Mouse (Mus musculus) myocyte (in vitro differentiated cells): Measurements from ENCODE around the gene N4bp2l2. TPM values are rescaled to one million over a fixed set of nuclear protein-coding genes. Genes with fewer than 3 reads are reported as not detected.
"Not testable (repeated sequence)": the region's sequence is repeated elsewhere in the genome, so short reads cannot be mapped to it uniquely, and the experiment has no call there.

ENCODE experiments used
- H3K27me3 ChIP-seq: one replicate; pipeline ENCODE4 v1.6.1; 2011; ENCODE audit not compliant: control insufficient read depth, insufficient read depth, insufficient read length
- H3K36me3 ChIP-seq: one replicate; pipeline ENCODE4 v1.6.1; 2011; ENCODE audit not compliant: control insufficient read depth, insufficient read depth
- H3K4me2 ChIP-seq: one replicate; pipeline ENCODE4 v1.6.1; 2011; ENCODE audit warnings: low read depth, control low read depth
- H3K4me3 ChIP-seq: one replicate; pipeline ENCODE4 v1.5.1; 2011; ENCODE audit warnings: mild to moderate bottlenecking, control low read depth, moderate library complexity
- H3K79me2 ChIP-seq: one replicate; pipeline ENCODE4 v1.6.1; 2011; ENCODE audit not compliant: control insufficient read depth, insufficient read depth
- H3ac ChIP-seq: one replicate; pipeline ENCODE4 v1.6.1; 2011; ENCODE audit not compliant: control insufficient read depth, insufficient read length
- CEBPB ChIP-seq: IDR thresholded peaks from 2 replicates; pipeline ENCODE4 v1.6.1; 2011; ENCODE audit warnings: mild to moderate bottlenecking, moderate library complexity; ENCODE audit not compliant: poor library complexity, insufficient read depth, severe bottlenecking
- E2F4 ChIP-seq: IDR thresholded peaks from one replicate; pipeline ENCODE4 v1.6.1; 2011; ENCODE audit warnings: mild to moderate bottlenecking, control low read depth, moderate library complexity; ENCODE audit not compliant: insufficient read depth
- MAX ChIP-seq: IDR thresholded peaks from one replicate; pipeline ENCODE4 v1.6.1; 2011; ENCODE audit warnings: low read depth, mild to moderate bottlenecking, control low read depth
- MYOD1 ChIP-seq, 3 experiments: IDR thresholded peaks; one replicate each; pipeline ENCODE4 v1.6.1; 2011; ENCODE audit warnings: control low read depth in 2 of 3, low read depth in 2 of 3, mild to moderate bottlenecking in 2 of 3, moderate library complexity in 1 of 3; ENCODE audit not compliant: insufficient read length in 2 of 3, control insufficient read depth in 1 of 3
- MYOG ChIP-seq, 3 experiments: IDR thresholded peaks; one replicate each; pipeline ENCODE4 v1.6.1; 2011; ENCODE audit warnings: control low read depth in 2 of 3, low read depth in 2 of 3, mild to moderate bottlenecking in 2 of 3; ENCODE audit not compliant: insufficient read length in 2 of 3, control insufficient read depth in 1 of 3, insufficient read depth in 1 of 3
- POLR2A ChIP-seq: IDR thresholded peaks from one replicate; pipeline ENCODE4 v1.6.1; 2011; ENCODE audit warnings: low read depth, mild to moderate bottlenecking, control low read depth, moderate library complexity; ENCODE audit not compliant: insufficient read length
- POLR2AphosphoS2 ChIP-seq: IDR thresholded peaks from one replicate; pipeline ENCODE4 v1.6.1; 2011; ENCODE audit warnings: low read depth, control low read depth; ENCODE audit not compliant: insufficient read length
- REST ChIP-seq: IDR thresholded peaks from one replicate; pipeline ENCODE4 v1.6.1; 2011; ENCODE audit warnings: mild to moderate bottlenecking, control low read depth, moderate library complexity; ENCODE audit not compliant: insufficient read depth, insufficient read length
- SRF ChIP-seq: IDR thresholded peaks from one replicate; pipeline ENCODE4 v1.6.1; 2011; ENCODE audit warnings: low read depth; ENCODE audit not compliant: control insufficient read depth, insufficient read length
- TCF12 ChIP-seq: IDR thresholded peaks from one replicate; pipeline ENCODE4 v1.6.1; 2011; ENCODE audit warnings: mild to moderate bottlenecking, control low read depth; ENCODE audit not compliant: poor library complexity, insufficient read depth, severe bottlenecking
- TCF3 ChIP-seq: IDR thresholded peaks from one replicate; pipeline ENCODE4 v1.6.1; 2011; ENCODE audit warnings: low read depth, control low read depth; ENCODE audit not compliant: insufficient read length
- USF1 ChIP-seq: IDR thresholded peaks from one replicate; pipeline ENCODE4 v1.6.1; 2011; ENCODE audit warnings: low read depth, mild to moderate bottlenecking, control low read depth, moderate library complexity
- polyA plus RNA-seq: library from polyadenylated mRNA; unstranded; fragments of >200 nt; fragmentation: generic; extraction: Trizol; gene quantifications from one replicate; pipeline ENCODE4 v1.2.1, GENCODE M21; 2012; ENCODE audit warnings: missing spikeins

The N4bp2l2 gene
- polyA plus RNA-seq, 1 experiment, result 21.6 TPM

DNA sequence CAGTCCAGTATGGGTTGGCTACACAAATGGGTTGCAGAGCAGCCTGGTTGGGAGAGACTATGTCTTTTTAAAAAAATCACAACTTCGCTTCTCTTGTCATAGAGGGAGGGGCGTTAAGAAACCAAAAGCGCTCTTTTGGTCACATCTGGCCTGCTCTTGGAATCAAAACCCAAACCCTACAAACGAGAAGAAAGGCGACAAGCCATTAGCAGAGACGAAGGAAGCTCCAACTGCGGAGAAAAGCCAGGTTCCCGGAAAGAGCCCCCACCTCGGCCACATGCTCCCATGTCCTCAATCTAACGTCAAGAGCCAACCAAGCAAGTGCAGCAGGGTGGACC is 1.2 kb downstream of the N4bp2l2 start:
- H3K4me3 ChIP-seq, result peak overlapping the region; percentile 93
- H3K27me3 ChIP-seq, result no peaks in the 10 kb centered on the region
- H3ac ChIP-seq, result peak overlapping the region; percentile 74
- peaks cover 52% of the 10 kb centered on the region for H3K79me2 ChIP-seq
- peaks cover 22% of the 10 kb centered on the region for H3K36me3 ChIP-seq
- TF ChIP-seq MYOD1 (IDR thresholded peaks at IDR 0.05; ENCODE audit: control insufficient read depth in 1 of 3, insufficient read length in 2 of 3, low read depth in 2 of 3) (no peak), SRF (no peak), USF1 (no peak), MAX (no peak), E2F4 (no peak), CEBPB (no peak), REST (no peak), TCF3 (no peak), MYOG (IDR thresholded peaks at IDR 0.05; ENCODE audit: control insufficient read depth in 1 of 3, insufficient read depth in 1 of 3, insufficient read length in 2 of 3, low read depth in 2 of 3) (no peak), TCF12 (no peak), POLR2AphosphoS2 (no peak), POLR2A (no peak)
- peak overlapping the region; percentile 88 for H3K4me2 ChIP-seq

DNA sequence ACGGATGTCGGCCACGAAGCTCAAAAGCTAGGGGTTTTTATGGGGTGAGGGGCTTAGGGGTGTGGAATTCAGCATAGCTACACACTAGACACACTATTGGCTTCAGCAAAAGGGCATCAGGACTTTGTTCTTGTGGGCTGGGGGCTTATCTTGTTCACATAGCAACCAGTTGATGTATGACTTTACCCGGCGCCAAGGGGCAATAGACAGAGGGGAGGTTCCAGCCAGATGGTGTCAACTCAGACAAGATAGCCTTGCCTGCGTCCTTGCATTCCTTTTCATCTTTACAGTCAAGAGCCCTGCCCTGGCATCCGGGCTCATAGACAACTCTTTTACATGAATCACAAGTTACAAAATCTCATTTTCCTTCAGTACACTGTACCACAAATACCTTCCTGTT is 2.1 kb downstream of the N4bp2l2 start:
- H3K27me3 ChIP-seq, H3ac ChIP-seq: not testable (repeated sequence)
- H3K4me3 ChIP-seq, result peak overlapping the region; percentile 93
- peaks cover 23% of the 10 kb centered on the region for H3K36me3 ChIP-seq
- H3K4me2 ChIP-seq, result peak overlapping the region; percentile 88
- peaks cover 60% of the 10 kb centered on the region for H3K79me2 ChIP-seq

DNA sequence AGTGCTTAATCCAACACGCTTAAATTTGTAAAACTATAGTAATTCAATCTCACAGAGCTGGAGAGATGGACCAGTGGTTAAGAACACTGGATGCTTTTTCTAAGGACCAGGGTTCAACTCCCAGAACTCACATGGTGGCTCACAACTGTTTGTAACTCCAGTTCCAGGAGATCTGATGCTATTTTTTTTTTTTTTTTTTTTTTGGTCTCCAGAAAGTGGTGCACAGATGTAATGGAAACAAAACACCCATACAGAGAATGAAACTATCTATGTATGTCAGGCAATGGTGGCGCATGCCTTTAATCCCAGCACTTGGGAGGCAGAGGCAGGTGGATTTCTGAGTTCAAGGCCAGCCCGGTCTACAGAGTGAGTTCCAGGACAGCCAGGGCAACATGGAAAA is 5.7 kb downstream of the N4bp2l2 start:
- not testable (repeated sequence) for H3ac ChIP-seq, H3K27me3 ChIP-seq, H3K4me3 ChIP-seq, H3K4me2 ChIP-seq
- Histone ChIP-seq H3K36me3 (peaks cover 23% of the 10 kb centered on the region), H3K79me2 (peaks cover 97% of the 10 kb centered on the region)

DNA sequence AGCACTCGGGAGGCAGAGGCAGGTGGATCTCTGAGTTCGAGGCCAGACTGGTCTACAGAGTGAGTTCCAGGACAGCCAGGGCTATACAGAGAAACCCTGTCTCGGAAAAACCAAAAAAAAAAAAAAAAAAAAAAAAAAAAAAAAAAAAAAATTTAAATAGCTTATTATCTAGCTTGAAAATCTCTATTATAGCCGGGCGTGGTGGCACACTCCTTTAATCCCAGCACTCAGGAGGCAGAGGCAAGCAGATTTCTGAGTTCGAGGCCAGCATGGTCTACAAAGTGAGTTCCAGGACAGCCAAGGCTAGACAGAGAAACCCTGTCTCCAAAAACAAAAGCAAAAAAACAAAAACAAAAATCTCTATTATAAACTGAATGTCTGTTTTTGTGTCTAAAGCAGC is 6.6 kb downstream of the N4bp2l2 start:
- peaks cover 99% of the 10 kb centered on the region for H3K79me2 ChIP-seq
- not testable (repeated sequence) for H3K4me2 ChIP-seq, H3K4me3 ChIP-seq, H3ac ChIP-seq, H3K27me3 ChIP-seq
- H3K36me3 ChIP-seq, result peaks cover 23% of the 10 kb centered on the region

DNA sequence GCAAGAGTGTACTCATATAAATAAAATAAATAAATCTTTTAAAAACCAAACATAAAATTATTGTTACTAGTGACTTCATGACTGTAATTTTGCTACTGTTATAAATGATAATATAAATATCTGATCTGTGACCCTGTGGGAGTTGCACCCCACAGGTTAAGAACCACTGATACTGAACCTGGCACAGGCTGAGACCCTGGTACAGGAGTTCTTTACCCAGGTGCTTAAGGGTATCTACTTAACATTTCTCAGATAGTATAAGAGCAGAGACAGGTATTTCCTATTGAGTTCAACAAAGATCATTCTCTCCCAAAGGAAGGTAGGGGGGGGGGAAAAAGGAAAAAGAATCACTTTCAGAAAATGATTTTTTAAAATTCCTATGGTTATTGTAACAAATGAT is 11.4 kb downstream of the N4bp2l2 start:
- Histone ChIP-seq H3ac (no peak overlapping the region), H3K79me2 (peaks cover 97% of the 10 kb centered on the region), H3K4me3 (no peak overlapping the region), H3K27me3 (no peaks in the 10 kb centered on the region), H3K4me2 (no peak overlapping the region), H3K36me3 (peaks cover 20% of the 10 kb centered on the region)
- TF ChIP-seq MAX (no peak), TCF12 (no peak), POLR2A (no peak), REST (no peak), TCF3 (no peak), MYOG (IDR thresholded peaks at IDR 0.05; ENCODE audit: control insufficient read depth in 1 of 3, insufficient read depth in 1 of 3, insufficient read length in 2 of 3, low read depth in 2 of 3) (no peak), E2F4 (no peak), MYOD1 (IDR thresholded peaks at IDR 0.05; ENCODE audit: control insufficient read depth in 1 of 3, insufficient read length in 2 of 3, low read depth in 2 of 3) (no peak), POLR2AphosphoS2 (no peak), CEBPB (no peak)

DNA sequence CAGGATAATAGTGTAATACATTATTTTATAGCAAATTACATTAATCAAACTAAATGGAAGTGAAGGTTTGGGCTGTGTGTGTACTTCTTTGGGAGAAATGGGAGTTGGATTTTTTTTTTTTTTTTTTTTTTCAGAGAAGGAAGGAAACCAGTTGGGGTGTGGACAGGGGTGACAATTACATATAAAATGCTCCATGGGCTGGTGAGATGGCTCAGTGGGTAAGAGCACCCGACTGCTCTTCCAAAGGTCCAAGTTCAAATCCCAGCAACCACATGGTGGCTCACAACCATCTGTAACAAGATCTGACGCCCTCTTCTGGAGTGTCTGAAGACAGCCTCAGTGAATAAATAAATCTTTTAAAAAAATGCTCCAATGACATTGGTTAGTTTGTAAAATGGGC is 13.4 kb downstream of the N4bp2l2 start:
- no peak overlapping the region for H3K4me3 ChIP-seq
- no peak overlapping the region for H3K4me2 ChIP-seq
- H3ac ChIP-seq, result no peak overlapping the region
- TF ChIP-seq MAX, result no peak
- no peak for TF ChIP-seq TCF12
- no peak for TF ChIP-seq POLR2AphosphoS2
- no peak for TF ChIP-seq SRF
- no peaks in the 10 kb centered on the region for H3K27me3 ChIP-seq
- H3K79me2 ChIP-seq, result peaks cover 78% of the 10 kb centered on the region
- H3K36me3 ChIP-seq, result peaks cover 34% of the 10 kb centered on the region

DNA sequence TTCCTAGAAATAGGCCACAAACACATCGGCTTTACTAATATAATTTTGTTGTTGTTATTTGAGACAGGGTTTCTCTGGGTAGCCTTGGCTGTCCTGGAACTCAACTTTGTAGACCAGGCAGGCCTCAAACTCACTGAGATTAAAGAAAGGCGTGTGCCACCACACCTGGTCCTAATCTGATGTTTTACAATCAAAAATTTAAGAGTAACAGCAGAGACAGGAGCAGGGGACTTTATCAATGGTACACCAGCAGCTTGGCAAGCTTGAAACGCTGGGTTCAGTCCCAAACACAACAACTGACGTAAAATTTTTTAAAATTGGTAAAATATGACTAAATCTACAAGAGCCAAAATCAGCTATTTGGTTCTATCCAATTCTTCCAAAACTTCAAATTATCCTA is 21.1 kb downstream of the N4bp2l2 start:
- peaks cover 48% of the 10 kb centered on the region for H3K36me3 ChIP-seq
- H3ac ChIP-seq, result no peak overlapping the region
- TF ChIP-seq MYOD1 (IDR thresholded peaks at IDR 0.05; ENCODE audit: control insufficient read depth in 1 of 3, insufficient read length in 2 of 3, low read depth in 2 of 3) (no peak), TCF3 (no peak), E2F4 (no peak), TCF12 (no peak), MYOG (IDR thresholded peaks at IDR 0.05; ENCODE audit: control insufficient read depth in 1 of 3, insufficient read depth in 1 of 3, insufficient read length in 2 of 3, low read depth in 2 of 3) (no peak), USF1 (no peak), POLR2AphosphoS2 (no peak), REST (no peak), SRF (no peak), CEBPB (no peak), POLR2A (no peak), MAX (no peak)
- H3K79me2 ChIP-seq, result peaks cover 8% of the 10 kb centered on the region
- no peak overlapping the region for H3K4me2 ChIP-seq
- no peaks in the 10 kb centered on the region for H3K27me3 ChIP-seq
- H3K4me3 ChIP-seq, result no peak overlapping the region

DNA sequence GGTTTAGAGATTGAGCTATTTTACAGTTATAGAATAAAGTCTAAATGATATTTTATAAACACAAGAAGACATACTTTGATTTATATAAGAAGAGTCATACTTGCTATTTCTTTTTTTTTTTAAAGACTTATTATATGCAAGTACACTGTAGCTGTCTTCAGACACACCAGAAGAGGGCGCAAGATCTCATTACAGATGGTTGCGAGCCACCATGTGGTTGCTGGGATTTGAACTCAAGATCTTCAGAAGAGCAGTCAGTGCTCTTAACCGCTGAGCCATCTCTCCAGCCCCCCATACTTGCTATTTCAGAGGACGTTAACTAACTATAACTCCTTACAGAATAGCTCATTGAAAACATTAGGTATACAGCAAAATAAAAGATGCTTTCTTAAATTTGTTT is 22.6 kb downstream of the N4bp2l2 start:
- not testable (repeated sequence) for H3K27me3 ChIP-seq, H3K79me2 ChIP-seq, H3K4me2 ChIP-seq, H3ac ChIP-seq, H3K4me3 ChIP-seq
- H3K36me3 ChIP-seq, result peaks cover 49% of the 10 kb centered on the region
